Mouse (Mus musculus) forebrain, embryonic 12.5 days (tissue): ENCODE results near the gene D730048I06Rik. TPM values are rescaled to one million over a fixed set of nuclear protein-coding genes. Genes with fewer than 3 reads are reported as not detected.
"Not testable (repeated sequence)": the region's sequence is repeated elsewhere in the genome, so short reads cannot be mapped to it uniquely, and the experiment has no call there.

Source experiments
- ATAC-seq: fragments of 200-750 bp; cut with Nextera tagmentation; 2 replicates; pipeline ENCODE4 v1.8.0; 2017; ENCODE audit warnings: moderate TSS enrichment; ENCODE audit not compliant: low FRiP score
- H3K27ac ChIP-seq: fragments of 300-500 bp; sonication (generic); 2 replicates; pipeline ENCODE4 v1.5.1; 2016; ENCODE audit warnings: mild to moderate bottlenecking
- H3K27me3 ChIP-seq: fragments of 300-500 bp; sonication (generic); 2 replicates; pipeline ENCODE4 v1.6.1; 2016; ENCODE audit warnings: mild to moderate bottlenecking
- H3K36me3 ChIP-seq: fragments of 300-500 bp; sonication (generic); replicated peaks from 2 replicates; pipeline ENCODE4 v1.6.1; 2016; ENCODE audit warnings: mild to moderate bottlenecking
- H3K4me1 ChIP-seq: fragments of 300-500 bp; sonication (generic); 2 replicates; pipeline ENCODE4 v1.6.1; 2016
- H3K4me2 ChIP-seq: fragments of 300-500 bp; sonication (generic); 2 replicates; pipeline ENCODE4 v1.6.1; 2016; ENCODE audit warnings: mild to moderate bottlenecking, moderate library complexity
- H3K4me3 ChIP-seq: fragments of 300-500 bp; sonication (generic); replicated peaks from 2 replicates; pipeline ENCODE4 v1.5.1; 2016; ENCODE audit warnings: mild to moderate bottlenecking
- H3K9ac ChIP-seq: fragments of 300-500 bp; sonication (generic); 2 replicates; pipeline ENCODE4 v1.6.1; 2016; ENCODE audit warnings: mild to moderate bottlenecking
- H3K9me3 ChIP-seq: fragments of 300-500 bp; sonication (generic); 2 replicates; pipeline ENCODE4 v1.6.1; 2016
- WGBS: fragments of 180-500 bp; shearing (Covaris S2); methylation state at CpG from one replicate; pipeline ENCODE4 v1.1.7; 2016; 5-methylcytosine and 5-hydroxymethylcytosine counted together
- polyA plus RNA-seq: library from polyadenylated mRNA; unstranded; fragments of >200 nt; fragmentation: Nextera tagmentation; extraction: Ambion mirVana; gene quantifications from 2 replicates; pipeline ENCODE4 v1.2.1, GENCODE M21; 2016

The D730048I06Rik gene
- not detected in 2 replicates for polyA plus RNA-seq

DNA sequence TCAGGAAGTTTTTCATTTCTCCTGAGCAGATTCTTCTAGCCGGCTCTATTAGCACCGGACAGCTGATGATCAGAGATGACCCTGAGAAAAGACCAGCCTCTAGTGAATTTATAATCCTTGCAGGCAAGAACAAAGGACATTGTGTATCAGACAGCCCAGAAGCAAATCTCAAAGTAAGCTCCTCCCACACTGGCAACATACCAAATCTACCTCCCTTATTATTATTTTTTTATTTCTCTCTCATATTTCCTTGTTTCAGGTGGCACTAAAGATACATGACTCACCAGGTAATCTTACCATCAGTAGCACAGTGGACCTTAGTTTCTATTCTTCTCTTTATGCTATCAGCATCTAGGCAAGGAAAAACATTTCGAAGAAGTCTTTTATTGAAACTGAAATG is at the start of gene D730048I06Rik, which contains the start of gene Gm27235:
TSS of gene D730048I06Rik (minus strand) at position 112 of the 400 bp plus-strand sequence.
TSS of gene Gm27235 (minus strand) at position 101 of the 400 bp plus-strand sequence.
- H3K27ac ChIP-seq: no peak within 1 kb of the TSS
- H3K36me3 ChIP-seq: no peaks in the 10 kb centered on the region
- H3K9ac ChIP-seq: no peak within 1 kb of the TSS
- H3K9me3 ChIP-seq: peaks cover 10% of the 10 kb centered on the region; the same call in 1 of the 2 replicates
- 91% methylated on average over 3 of the region's 3 CpGs for WGBS
- H3K4me1 ChIP-seq: no peaks in the 10 kb centered on the region
- H3K4me3 ChIP-seq: no peak within 1 kb of the TSS
- no peak within 1 kb of the TSS for H3K4me2 ChIP-seq
- ATAC-seq: no peak
- no peaks in the 10 kb centered on the region for H3K27me3 ChIP-seq

DNA sequence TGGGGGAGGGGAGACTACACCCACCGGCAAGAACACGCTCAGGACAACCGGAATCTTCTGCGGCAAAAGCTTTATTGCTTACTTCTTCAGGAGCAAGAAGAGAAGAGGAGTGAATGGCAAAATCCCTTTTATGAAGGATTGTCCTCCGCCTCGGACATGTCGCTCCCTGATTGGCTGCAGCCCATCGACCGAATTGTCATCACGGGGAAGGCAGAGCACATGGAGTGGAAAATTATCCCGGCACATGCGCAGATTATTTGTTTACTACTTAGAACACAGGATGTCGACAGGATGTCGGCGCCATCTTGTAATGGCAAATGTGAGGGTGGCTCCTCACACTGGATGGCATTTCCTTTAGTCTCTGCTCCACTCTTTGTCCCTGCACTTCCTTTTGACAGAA is 28.0 kb upstream of the D730048I06Rik start:
- ATAC-seq, H3K27ac ChIP-seq, H3K9ac ChIP-seq, H3K4me3 ChIP-seq, H3K4me1 ChIP-seq, H3K4me2 ChIP-seq, H3K36me3 ChIP-seq, H3K27me3 ChIP-seq: not testable (repeated sequence)
- H3K9me3 ChIP-seq: peaks cover 17% of the 10 kb centered on the region; the same call in 1 of the 2 replicates
- 95% methylated on average over 15 of the region's 15 CpGs for WGBS

DNA sequence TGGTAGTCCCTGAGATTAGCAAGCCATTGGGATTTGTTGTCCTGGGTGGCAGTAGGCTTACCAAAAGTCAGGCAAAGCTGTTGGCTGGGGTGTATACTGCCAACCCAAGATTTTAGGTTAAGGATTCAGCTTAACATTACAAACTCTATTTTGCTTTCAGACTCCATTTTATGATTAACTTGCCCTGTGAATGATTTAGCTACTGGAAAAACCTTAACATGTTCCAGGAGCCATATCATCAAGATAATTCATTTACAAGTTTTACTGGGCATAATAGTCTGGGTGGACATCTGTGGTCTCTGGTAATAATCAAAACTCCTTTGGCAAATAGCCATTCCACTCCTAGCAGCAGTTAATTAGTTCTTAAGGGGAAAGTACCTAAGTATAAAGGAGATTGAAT is 8.2 kb upstream of the D730048I06Rik start:
- Histone ChIP-seq H3K9ac (no peak overlapping the region), H3K27ac (no peak overlapping the region), H3K9me3 (peaks cover 22% of the 10 kb centered on the region), H3K36me3 (no peaks in the 10 kb centered on the region), H3K4me1 (no peaks in the 10 kb centered on the region), H3K27me3 (no peaks in the 10 kb centered on the region), H3K4me3 (no peak overlapping the region), H3K4me2 (no peak overlapping the region)
- ATAC-seq: no peak

DNA sequence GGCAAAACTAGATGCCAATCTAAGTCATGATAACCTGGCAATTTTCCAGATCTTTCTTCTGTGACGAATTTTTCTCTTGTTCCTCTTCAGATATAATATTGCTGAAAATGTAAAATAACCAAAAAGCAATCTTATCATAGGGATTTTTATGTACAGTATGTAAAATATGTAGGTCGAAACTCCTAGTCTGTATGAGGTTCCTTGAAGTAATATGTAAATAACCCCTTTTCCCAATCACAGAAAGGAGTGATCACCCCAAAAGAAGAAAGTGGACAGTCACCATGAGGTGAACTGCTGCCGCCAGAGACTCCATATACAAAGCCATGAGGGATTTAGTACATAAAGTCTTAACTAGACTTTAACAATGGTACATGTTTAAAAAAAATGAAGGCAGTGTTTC is 11.9 kb downstream of the D730048I06Rik start, which contains the start of gene Gm17727:
TSS of gene Gm17727 (minus strand) at position 101 of the 400 bp plus-strand sequence.
- Histone ChIP-seq H3K4me1 (no peaks in the 10 kb centered on the region), H3K9ac (no peak within 1 kb of the TSS), H3K36me3 (no peaks in the 10 kb centered on the region), H3K9me3 (peaks cover 11% of the 10 kb centered on the region; the same call in 1 of the 2 replicates), H3K27ac (no peak within 1 kb of the TSS), H3K4me2 (no peak within 1 kb of the TSS), H3K4me3 (no peak within 1 kb of the TSS), H3K27me3 (no peaks in the 10 kb centered on the region)
- ATAC-seq: no peak
- 63% methylated on average over 3 of the region's 3 CpGs for WGBS

DNA sequence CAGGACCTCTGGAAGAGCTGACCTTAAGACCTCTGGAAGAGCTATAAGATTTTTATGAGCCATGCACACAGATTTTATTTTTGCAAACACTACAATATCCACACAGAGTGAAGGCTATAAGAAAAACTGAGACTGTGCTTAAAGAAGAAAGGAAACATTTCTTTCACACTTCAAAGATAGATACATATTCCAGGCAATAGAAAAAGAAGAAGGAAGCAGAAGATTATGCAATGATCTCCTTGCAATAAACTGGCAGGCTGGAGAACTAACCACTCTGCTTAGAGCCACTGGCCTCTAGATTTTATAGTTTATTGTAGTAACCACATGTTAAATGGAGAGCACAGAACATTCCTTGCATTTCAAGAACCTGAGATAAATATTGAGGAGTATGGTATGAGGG is 33.1 kb downstream of the D730048I06Rik start:
- Histone ChIP-seq H3K4me1 (no peaks in the 10 kb centered on the region), H3K4me3 (no peak overlapping the region), H3K9me3 (peaks cover 5% of the 10 kb centered on the region; the same call in 1 of the 2 replicates), H3K27me3 (no peaks in the 10 kb centered on the region), H3K36me3 (no peaks in the 10 kb centered on the region), H3K4me2 (no peak overlapping the region), H3K27ac (no peak overlapping the region), H3K9ac (no peak overlapping the region)
- ATAC-seq: no peak

DNA sequence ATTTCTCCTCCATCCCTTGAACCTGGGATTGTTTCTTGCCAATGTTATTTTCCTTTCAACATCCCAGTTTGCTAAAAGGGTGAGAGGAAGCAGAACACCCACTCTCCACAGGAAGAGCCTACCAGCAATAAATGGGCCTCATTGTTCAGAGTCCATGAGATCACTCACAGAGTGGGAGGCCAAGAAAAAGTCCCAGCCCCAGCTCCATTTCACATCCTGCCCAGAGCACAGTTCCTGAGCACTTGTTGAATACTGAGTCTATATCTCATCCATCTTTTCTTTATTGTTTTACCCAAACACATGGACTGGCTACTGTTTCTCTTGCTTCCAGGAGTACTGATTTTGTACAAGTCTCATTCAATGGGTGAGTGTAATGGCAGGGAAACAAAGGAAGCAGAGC is 49.2 kb downstream of the D730048I06Rik start, which contains the start of gene Gm17677:
TSS of gene Gm17677 (plus strand) at position 301 of the 400 bp plus-strand sequence.
- Histone ChIP-seq H3K9ac (no peak within 1 kb of the TSS), H3K27ac (no peak within 1 kb of the TSS), H3K9me3 (peaks cover 10% of the 10 kb centered on the region), H3K36me3 (no peaks in the 10 kb centered on the region), H3K27me3 (no peaks in the 10 kb centered on the region), H3K4me3 (no peak within 1 kb of the TSS), H3K4me2 (no peak within 1 kb of the TSS), H3K4me1 (no peaks in the 10 kb centered on the region)
- no peak for ATAC-seq

Other genes with a start within 250 kb of the D730048I06Rik start
- 10.4 and 11.4 TPM in 2 replicates for gene Ddx25, start 231.6 kb downstream of the D730048I06Rik start, polyA plus RNA-seq
- 19.1 and 19.3 TPM in 2 replicates for gene Pus3, start 231.5 kb downstream of the D730048I06Rik start, polyA plus RNA-seq
- 2.3 TPM in 2 replicates for gene Pate2, start 219.8 kb downstream of the D730048I06Rik start, polyA plus RNA-seq
- gene Hyls1, start 219.7 kb downstream of the D730048I06Rik start, polyA plus RNA-seq: 26.7 and 29.9 TPM in 2 replicates
- not detected in 2 replicates for gene Pate4, start 178.2 kb downstream of the D730048I06Rik start, polyA plus RNA-seq
- gene Pate3, start 141.9 kb downstream of the D730048I06Rik start, polyA plus RNA-seq: 0.19 TPM in 1 of 2 replicates, not detected in the other
- not detected in 2 replicates for gene Pate1, start 102.7 kb downstream of the D730048I06Rik start, polyA plus RNA-seq
- gene Gm17677, start 49.1 kb downstream of the D730048I06Rik start, polyA plus RNA-seq: not detected in 2 replicates
- gene Gm17727, start 12.0 kb downstream of the D730048I06Rik start, polyA plus RNA-seq: not detected in 2 replicates
- gene Gm27235, start within 50 bp of the D730048I06Rik start, polyA plus RNA-seq: not detected in 2 replicates
- not detected in 2 replicates for gene 9230110F15Rik, start 54.0 kb upstream of the D730048I06Rik start, polyA plus RNA-seq
- not detected in 2 replicates for gene 9230113P08Rik, start 118.3 kb upstream of the D730048I06Rik start, polyA plus RNA-seq